Mouse (Mus musculus) liver, embryonic 15.5 days (tissue): ENCODE measurements around the gene Cntnap1. TPM values are rescaled to one million over a fixed set of nuclear protein-coding genes. Genes with fewer than 3 reads are reported as not detected.
A peak's percentile ranks its signal among the peaks of the same experiment; 100 is the strongest.

Experiments used
- ATAC-seq: fragments of 200-750 bp; cut with Nextera tagmentation; 2 replicates; pipeline ENCODE4 v1.8.0; 2017; ENCODE audit warnings: moderate number of reproducible peaks, mild to moderate bottlenecking, moderate library complexity; ENCODE audit not compliant: insufficient read depth
- H3K27ac ChIP-seq: fragments of 300-500 bp; sonication (generic); replicated peaks from 2 replicates; pipeline ENCODE4 v1.5.1; 2015; ENCODE audit warnings: mild to moderate bottlenecking, inconsistent platforms
- H3K27me3 ChIP-seq: fragments of 300-500 bp; sonication (generic); 2 replicates; pipeline ENCODE4 v1.6.1; 2015; ENCODE audit warnings: mild to moderate bottlenecking, inconsistent platforms
- H3K36me3 ChIP-seq: fragments of 300-500 bp; sonication (generic); replicated peaks from 2 replicates; pipeline ENCODE4 v1.6.1; 2015; ENCODE audit warnings: moderate library complexity, mild to moderate bottlenecking, inconsistent platforms
- H3K4me1 ChIP-seq: fragments of 300-500 bp; sonication (generic); replicated peaks from 2 replicates; pipeline ENCODE4 v1.6.1; 2015; ENCODE audit warnings: inconsistent platforms
- H3K4me2 ChIP-seq: fragments of 300-500 bp; sonication (generic); 2 replicates; pipeline ENCODE4 v1.6.1; 2015; ENCODE audit warnings: moderate library complexity, mild to moderate bottlenecking, inconsistent platforms
- H3K4me3 ChIP-seq: fragments of 300-500 bp; sonication (generic); replicated peaks from 2 replicates; pipeline ENCODE4 v1.5.1; 2015; ENCODE audit warnings: mild to moderate bottlenecking, inconsistent platforms
- H3K9ac ChIP-seq: fragments of 300-500 bp; sonication (generic); 2 replicates; pipeline ENCODE4 v1.6.1; 2015; ENCODE audit warnings: moderate library complexity, mild to moderate bottlenecking, inconsistent platforms
- H3K9me3 ChIP-seq: fragments of 300-500 bp; sonication (generic); replicated peaks from 2 replicates; pipeline ENCODE4 v1.6.1; 2016; ENCODE audit warnings: inconsistent platforms
- WGBS: fragments of 180-500 bp; shearing (Covaris S2); methylation state at CpG from one replicate; pipeline ENCODE4 v1.1.7; 2015; ENCODE audit warnings: mixed read lengths; ENCODE audit not compliant: insufficient replicate concordance; 5-methylcytosine and 5-hydroxymethylcytosine counted together
- polyA plus RNA-seq: library from polyadenylated mRNA; unstranded; fragments of >200 nt; fragmentation: Nextera tagmentation; extraction: Ambion mirVana; gene quantifications from 2 replicates; pipeline ENCODE4 v1.2.1, GENCODE M21; 2015

Cntnap1 gene
- polyA plus RNA-seq, 1 experiment from 2014 or later = 0.12 TPM

DNA sequence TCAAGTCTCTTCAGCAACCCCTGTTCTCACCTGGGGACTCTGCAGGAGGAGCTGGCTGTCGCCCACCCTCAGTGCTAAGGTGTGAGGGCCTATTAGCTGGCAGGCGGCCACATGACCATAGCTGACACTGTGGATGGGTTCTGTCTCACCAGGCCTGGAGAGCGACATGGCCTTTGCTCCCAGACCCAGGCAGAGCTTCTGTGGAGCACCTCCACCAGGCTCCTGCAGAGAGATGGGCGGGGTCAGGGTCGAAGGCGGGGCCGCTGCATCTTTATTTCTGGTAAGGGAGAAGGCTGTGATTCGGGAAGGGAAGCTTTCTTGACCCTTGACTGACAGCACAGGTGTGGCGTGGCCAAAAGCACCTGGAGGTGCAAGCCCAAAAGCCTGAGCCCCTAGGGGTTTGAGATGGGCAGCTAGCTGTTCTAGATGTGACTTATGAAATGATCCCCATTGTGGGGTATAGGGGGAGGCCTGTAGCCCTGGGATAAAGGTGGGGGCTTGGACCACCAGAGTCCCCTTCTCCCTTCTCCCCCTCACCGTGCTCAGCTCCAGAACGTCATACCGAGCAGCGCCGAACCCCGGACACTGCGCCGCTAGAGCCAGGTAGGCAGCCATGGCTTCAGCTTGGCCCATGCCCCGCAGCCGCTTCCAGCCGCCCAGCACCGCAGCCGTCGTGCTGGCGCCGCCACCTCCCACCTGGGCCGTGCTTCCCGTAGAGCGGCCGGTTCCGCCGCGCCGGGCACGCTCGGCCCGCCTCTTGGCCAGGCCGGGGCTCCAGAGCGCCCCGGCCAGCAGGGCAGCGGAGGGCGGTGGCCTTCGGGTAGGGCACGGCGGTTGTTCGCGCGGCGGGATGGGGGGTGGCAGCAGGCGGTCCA, 6.6 kb upstream of the Cntnap1 start:
- Histone ChIP-seq H3K36me3 (0 out of 2 replicates have a peak, but pooled peaks cover 4% of the 10 kb centered on the region), H3K4me3 (peak overlapping the region; percentile 17; the same call in 1 of the 2 replicates), H3K4me2 (peak overlapping the region; percentile 39), H3K9me3 (no peaks in the 10 kb centered on the region), H3K27ac (no peak overlapping the region), H3K27me3 (peaks cover 97% of the 10 kb centered on the region), H3K4me1 (peaks cover 27% of the 10 kb centered on the region), H3K9ac (no peak overlapping the region)
- ATAC-seq = 0 out of 2 replicates have a peak, but pooled peaks have one; percentile 6
- 20% methylated on average over 49 of the region's 49 CpGs for WGBS

DNA sequence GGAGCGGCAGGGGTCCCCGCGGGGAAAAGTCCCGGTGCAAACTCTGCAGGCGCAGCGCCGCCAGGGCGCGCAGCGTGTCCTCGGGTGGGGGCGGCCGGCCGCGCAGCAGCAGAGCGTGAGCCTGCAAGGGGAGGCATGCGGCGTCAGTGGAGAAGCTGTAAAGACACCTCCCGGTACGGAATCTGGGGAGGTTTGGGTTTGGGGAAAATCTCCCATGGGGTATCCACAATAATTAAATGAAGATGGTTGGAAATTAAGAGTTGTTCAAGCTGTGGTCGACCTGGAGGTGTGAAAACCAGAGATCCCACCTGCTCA, 6.0 kb upstream of the Cntnap1 start:
- no peak for ATAC-seq
- Histone ChIP-seq H3K4me2 (peak overlapping the region; percentile 39), H3K9ac (no peak overlapping the region), H3K27ac (no peak overlapping the region), H3K4me3 (peak overlapping the region; percentile 17; the same call in 1 of the 2 replicates), H3K27me3 (peaks cover 97% of the 10 kb centered on the region), H3K9me3 (no peaks in the 10 kb centered on the region), H3K36me3 (0 out of 2 replicates have a peak, but pooled peaks cover 4% of the 10 kb centered on the region), H3K4me1 (peaks cover 33% of the 10 kb centered on the region)
- 10% methylated on average over 21 of the region's 21 CpGs for WGBS

DNA sequence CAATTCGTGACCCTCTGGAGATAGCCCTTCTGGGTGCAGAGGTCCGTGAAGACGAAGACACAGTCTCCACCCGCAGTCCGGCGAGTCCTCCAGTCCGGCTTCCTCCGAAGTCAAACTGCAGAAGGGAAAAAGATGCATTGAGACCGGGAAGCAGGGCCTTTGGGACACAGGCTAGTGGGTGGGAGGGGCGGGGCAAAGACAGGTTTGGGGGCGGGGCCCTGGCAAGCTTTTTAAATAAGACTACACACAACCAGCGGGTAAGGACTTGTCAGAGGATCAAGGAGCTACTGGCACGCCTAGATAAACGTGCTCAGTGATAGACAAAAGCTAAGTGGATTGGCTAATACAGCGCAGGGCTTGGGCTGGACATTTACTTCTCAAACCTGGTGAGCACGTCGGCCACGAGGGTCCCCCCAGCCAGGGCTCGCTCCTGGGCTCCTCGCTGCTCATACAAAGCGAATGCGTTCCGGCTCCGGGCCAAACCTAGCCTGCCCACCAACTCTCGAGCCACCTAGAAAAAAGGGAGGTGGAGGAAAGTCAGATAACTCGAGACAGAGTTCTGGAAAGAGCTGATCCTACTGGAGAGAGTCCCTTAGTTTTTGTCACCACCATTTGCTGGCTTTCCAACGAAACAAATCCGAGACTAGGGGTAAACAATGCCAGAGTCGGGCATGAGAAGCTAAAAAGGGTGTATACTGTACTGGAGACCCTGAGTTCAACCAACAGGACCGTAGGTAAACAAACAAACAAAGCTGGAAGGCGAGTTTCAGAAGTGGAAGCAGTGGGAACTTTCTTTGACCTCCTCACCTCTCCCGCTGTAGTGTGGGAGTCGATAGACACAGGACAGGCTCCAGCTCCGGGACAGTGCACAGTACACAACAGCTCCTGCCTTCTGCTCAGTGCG, 5.4 kb upstream of the Cntnap1 start:
- Histone ChIP-seq H3K27me3 (peaks cover 97% of the 10 kb centered on the region), H3K4me2 (peak overlapping the region; percentile 43), H3K27ac (no peak overlapping the region), H3K4me1 (peaks cover 39% of the 10 kb centered on the region), H3K9ac (no peak overlapping the region), H3K9me3 (no peaks in the 10 kb centered on the region), H3K36me3 (0 out of 2 replicates have a peak, but pooled peaks cover 4% of the 10 kb centered on the region), H3K4me3 (0 out of 2 replicates have a peak overlapping the region, but pooled peaks have one; percentile 3)
- 0 out of 2 replicates have a peak, but pooled peaks have one; percentile 22 for ATAC-seq
- WGBS = 14% methylated on average over 35 of the region's 35 CpGs

DNA sequence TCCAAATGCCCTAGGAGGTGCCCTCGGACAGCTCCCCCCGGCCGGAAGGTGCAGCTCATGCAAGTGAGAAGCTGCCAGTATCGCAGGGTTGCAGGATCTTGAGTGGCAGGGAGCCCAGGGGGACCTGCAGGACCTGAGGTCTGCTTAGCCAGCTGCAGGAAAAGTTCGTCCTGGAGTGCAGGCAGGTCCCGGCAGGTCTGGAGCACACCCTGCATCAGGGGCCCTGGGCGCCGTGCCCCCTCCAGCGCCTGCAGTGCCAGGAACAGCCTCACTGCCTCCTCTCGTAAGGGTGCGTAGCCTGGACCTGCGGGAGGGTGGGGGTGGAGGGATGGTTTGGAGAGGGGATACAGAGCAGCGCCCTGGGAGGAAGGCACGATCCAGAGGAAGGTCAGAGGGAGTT, 4.0 kb upstream of the Cntnap1 start:
- Histone ChIP-seq H3K4me3 (no peak overlapping the region), H3K9me3 (no peaks in the 10 kb centered on the region), H3K27me3 (peaks cover 100% of the 10 kb centered on the region), H3K36me3 (0 out of 2 replicates have a peak, but pooled peaks cover 4% of the 10 kb centered on the region), H3K4me2 (no peak overlapping the region), H3K4me1 (peaks cover 52% of the 10 kb centered on the region), H3K27ac (no peak overlapping the region), H3K9ac (no peak overlapping the region)
- WGBS = 52% methylated on average over 14 of the region's 14 CpGs
- no peak for ATAC-seq

DNA sequence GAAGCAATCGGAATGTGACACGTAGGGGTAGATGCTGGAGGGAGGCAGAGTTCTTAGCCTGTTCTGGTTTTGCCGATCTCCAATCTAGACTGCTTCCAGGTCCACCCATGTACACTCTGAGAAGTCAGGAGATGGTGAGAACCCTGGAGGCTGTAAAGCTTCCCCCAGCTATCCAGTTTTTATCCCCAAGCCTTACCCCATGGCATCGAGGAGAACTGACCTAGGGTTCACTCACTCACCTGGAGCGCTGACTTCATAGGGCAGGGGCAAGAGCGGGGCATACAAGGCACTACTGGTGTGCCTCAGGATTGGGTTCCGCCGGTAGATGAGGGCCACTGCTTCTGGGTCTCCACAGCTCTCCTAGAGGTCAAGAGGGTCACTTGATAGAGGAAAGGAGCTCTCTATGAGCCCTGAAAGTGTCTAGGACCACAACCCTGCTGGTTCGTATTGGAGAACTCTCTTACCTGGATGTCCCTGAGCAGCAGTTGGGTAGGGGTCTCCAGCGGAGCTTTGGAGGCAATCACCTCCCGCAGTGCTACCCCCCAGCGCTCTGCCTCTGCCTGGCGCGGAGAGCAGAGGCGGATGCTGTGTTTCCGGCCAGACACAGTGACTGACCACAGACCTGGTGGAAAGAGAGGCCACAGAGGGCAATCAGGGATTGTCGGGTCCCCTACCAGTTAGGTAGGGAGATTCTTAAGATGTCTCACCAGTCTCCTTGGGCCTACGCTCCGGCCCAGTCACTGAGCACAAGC, 2.9 kb upstream of the Cntnap1 start:
- Histone ChIP-seq H3K27ac (no peak overlapping the region), H3K4me2 (no peak overlapping the region), H3K4me1 (peaks cover 62% of the 10 kb centered on the region), H3K9ac (no peak overlapping the region), H3K9me3 (no peaks in the 10 kb centered on the region), H3K4me3 (no peak overlapping the region), H3K27me3 (peaks cover 100% of the 10 kb centered on the region), H3K36me3 (0 out of 2 replicates have a peak, but pooled peaks cover 4% of the 10 kb centered on the region)
- ATAC-seq = no peak
- 49% methylated on average over 19 of the region's 19 CpGs for WGBS

DNA sequence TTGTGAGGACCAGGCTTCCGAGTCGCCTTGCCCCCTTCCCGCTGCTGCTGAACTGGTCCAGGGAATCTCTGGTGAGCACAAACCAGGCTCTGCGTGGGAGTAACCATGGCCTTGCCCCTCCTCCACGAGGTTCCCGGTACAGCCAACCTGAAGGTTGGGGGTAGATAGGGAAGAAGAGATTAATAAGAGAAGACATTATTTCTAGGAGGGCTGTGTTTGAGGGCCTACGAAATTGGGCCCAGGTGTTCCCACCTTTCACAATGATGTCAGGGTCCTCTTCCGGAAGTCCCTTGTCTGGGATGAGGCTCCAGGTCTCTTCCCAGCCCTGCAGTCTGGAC, 2.4 kb upstream of the Cntnap1 start:
- Histone ChIP-seq H3K4me3 (no peak overlapping the region), H3K4me1 (peaks cover 65% of the 10 kb centered on the region), H3K27ac (no peak overlapping the region), H3K36me3 (0 out of 2 replicates have a peak, but pooled peaks cover 4% of the 10 kb centered on the region), H3K27me3 (peaks cover 100% of the 10 kb centered on the region), H3K9me3 (no peaks in the 10 kb centered on the region), H3K9ac (no peak overlapping the region), H3K4me2 (no peak overlapping the region)
- ATAC-seq = no peak
- WGBS = 35% methylated on average over 8 of the region's 8 CpGs

DNA sequence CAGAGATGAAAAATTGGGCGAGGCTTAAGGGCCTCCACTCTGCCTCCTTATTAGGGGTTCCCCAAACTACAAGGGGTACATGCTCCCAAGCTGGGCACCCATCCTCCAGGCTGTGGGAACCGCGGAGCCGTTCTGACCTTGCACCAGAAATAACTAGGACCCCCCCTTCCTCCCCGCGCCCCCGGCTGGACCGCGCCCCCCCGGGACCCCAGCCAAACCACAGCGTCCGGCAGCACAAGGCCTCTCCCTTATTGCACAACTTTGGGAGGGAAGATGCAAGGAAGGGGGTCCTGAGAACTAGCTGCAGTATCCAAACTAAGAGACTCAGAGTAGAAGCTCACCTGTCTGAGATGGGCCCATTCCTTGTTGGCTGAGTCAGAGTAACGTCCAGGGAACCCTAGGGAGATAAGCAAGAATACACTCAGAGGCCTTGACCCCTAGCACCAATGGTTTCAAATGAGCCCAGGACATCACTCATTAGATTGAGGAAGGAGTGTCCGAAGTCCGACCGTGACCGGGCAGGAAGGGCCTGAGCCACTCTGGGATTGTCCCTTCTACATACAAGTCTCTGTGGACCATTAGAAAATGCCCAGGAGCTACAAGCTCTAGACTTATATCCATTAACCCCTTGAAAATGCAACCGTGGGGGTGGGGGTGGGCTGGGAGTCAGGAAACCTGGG, 1.9 kb upstream of the Cntnap1 start:
- peaks cover 68% of the 10 kb centered on the region for H3K4me1 ChIP-seq
- 0 out of 2 replicates have a peak, but pooled peaks cover 4% of the 10 kb centered on the region for H3K36me3 ChIP-seq
- H3K27me3 ChIP-seq = peaks cover 100% of the 10 kb centered on the region
- WGBS = 27% methylated on average over 18 of the region's 18 CpGs
- no peak overlapping the region for H3K9ac ChIP-seq
- H3K9me3 ChIP-seq = no peaks in the 10 kb centered on the region
- H3K4me3 ChIP-seq = no peak overlapping the region
- no peak overlapping the region for H3K27ac ChIP-seq
- no peak for ATAC-seq
- no peak overlapping the region for H3K4me2 ChIP-seq

DNA sequence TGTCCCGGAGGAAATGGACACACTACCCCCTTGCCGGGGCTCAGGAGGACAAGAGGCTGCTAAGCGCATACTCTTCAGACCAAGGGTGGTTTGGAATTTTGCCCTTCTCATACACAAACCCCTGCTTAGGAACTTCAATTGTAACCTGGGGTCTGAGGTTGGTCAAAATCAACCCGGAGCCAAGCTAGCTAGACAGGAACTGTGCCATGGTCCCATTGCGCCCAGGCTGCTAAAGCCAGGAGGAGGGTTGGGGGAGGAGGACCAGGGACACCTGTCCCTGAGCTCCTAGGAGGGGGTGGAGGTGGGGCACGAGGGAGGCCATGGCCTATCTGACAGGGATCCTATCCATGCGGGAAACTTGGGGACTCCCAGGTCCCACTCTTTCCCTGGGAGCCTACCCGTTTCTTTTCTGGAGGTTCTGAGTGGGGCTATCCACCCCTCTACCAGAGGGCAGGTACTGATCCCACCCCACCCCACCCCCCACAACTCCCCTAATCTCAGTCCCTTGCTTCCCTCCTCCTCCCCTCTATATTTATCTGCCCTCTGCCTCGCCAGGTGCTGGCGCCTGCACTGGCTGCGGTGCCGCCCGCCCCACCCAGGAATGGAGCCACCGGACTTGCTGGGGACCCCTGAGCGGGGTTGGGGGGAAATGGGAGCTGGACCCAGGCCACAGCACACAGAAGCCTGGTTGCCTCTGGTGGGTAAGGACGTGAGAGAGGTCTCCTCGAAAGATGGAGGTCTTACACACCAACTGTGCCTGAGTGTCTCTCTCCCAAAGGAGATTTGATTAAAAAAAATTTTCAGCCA, 819 bp upstream of the Cntnap1 start:
- peak overlapping the region; percentile 66 for H3K4me2 ChIP-seq
- peak overlapping the region; percentile 57 for H3K4me3 ChIP-seq
- WGBS = 12% methylated on average over 17 of the region's 17 CpGs
- peaks cover 68% of the 10 kb centered on the region for H3K4me1 ChIP-seq
- 0 out of 2 replicates have a peak, but pooled peaks cover 4% of the 10 kb centered on the region for H3K36me3 ChIP-seq
- H3K9me3 ChIP-seq = no peaks in the 10 kb centered on the region
- no peak for ATAC-seq
- H3K9ac ChIP-seq = no peak overlapping the region
- no peak overlapping the region for H3K27ac ChIP-seq
- peaks cover 100% of the 10 kb centered on the region for H3K27me3 ChIP-seq

DNA sequence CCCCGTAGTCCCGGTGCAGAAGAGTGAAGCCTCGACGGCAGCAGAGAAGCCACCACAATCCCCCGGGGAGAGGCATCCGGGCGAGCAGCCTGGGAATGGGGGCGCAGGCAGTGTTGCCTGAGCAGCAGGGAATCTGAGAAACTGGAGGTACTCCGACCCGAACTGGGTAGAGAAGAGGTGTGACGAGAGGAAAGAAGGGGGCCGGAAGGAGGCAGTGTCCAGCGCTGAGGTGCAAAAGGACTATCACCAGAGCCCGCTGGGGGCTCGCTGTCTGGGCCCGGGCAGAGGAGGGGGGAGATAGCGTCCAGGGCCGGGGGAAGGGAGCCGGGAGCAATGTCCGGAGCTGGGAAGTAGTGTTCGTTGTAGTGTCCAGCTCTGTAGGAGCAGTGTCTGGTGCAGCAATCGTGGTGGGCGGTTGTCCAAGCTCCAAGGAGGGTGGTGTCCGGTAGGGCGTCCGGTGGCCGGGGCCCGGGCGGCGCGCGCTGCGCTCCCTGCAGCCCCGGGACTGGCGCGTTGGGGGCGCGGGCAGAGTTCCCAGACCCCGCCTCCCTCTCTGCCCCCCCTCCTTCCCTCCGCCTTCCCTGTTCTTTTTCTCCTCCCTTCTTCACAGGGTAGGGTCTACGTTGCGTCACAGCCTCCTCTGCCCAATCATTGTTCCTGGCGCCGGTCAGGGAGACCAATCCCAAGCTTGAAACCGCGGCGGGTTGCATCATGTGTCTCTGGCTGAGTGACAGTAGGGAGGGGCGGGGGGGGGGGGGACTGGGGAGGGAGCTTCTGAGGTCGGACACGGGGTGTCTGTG, 688 bp downstream of the Cntnap1 start, which contains the start of gene Plekhh3:
TSS of gene Plekhh3 (minus strand) at position 541 of the 800 bp plus-strand sequence.
- peaks cover 68% of the 10 kb centered on the region for H3K4me1 ChIP-seq
- peak within 1 kb of the TSS; percentile 66 for H3K4me2 ChIP-seq
- peaks cover 100% of the 10 kb centered on the region for H3K27me3 ChIP-seq
- ATAC-seq = peak; percentile 81
- peak within 1 kb of the TSS; percentile 57 for H3K4me3 ChIP-seq
- no peaks in the 10 kb centered on the region for H3K9me3 ChIP-seq
- under 1% methylated on average over 50 of the region's 50 CpGs for WGBS
- H3K36me3 ChIP-seq = 0 out of 2 replicates have a peak, but pooled peaks cover 4% of the 10 kb centered on the region
- peak within 1 kb of the TSS; percentile 51 for H3K27ac ChIP-seq
- H3K9ac ChIP-seq = peak within 1 kb of the TSS; percentile 11; the same call in 1 of the 2 replicates
